Mouse (Mus musculus): ENCODE measurements around the gene Rflna. TPM values are rescaled to one million over a fixed set of nuclear protein-coding genes. Genes with fewer than 3 reads are reported as not detected.
A peak's percentile ranks its signal among the peaks of the same experiment; 100 is the strongest.

Rflna gene
- total RNA-seq, 2 experiments from 2014 or later, result 0.18 to 0.20 TPM

DNA sequence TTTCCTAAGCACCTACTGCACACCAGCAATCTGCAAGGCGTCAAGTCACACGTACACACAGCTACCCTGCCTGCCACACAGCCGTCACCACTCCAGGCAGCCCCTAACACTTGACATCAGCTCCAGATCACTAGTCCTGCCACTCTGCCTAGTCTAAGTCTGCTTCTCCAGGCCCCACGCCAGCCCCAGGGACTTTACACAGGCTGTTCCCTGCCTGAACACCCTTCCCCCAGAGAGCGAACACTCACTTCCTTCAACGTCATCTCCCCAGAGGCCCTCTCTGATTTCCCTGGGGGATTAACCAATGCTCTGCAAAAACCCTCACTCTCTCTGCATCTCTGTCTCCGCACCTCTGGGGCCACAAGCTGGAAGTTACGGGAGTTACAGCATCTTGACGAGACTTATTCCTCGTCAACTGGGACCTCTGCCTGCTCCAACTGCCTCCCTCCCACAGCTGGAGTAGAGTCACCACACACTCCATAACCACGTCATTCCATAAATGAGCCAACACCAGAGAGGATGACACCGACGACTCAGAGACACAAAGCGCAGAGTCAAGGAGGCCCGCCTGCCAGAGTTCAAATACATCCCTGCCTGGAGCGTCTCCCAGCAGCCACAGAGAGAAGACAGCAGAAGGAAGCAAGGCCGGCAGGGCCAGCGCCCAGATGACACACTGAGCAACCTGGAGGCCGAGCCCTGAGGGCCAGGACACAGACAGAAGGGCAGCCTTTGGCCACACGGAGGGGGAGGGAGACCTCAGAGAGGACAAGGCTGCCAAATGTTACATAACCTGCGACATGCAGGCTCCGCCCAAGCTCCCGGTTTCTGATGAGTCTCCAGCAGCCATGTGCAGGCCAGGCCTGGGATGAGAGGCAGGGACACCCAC lies 49.8 kb downstream of the Rflna start:
- peak; percentile 85 to 88 for DNase-seq

DNA sequence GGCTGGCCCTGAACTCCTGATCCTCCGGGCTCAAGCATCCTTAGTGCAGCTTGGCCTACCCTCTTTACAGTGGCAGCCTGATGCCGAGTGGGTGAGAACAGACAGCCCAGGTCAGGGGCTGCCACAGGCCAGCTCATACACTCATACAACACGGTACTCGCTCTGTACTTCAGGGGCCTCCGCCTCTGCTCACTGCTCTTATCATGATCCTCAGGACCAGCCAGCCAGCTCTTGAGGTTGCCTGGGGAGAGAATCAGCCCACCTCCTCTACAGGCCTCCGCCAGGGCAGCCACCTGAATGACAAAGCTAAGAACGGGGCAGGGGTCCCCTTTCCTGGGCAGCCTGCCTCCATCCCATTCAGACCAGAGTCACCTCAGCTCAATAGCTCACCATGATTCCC lies 50.6 kb downstream of the Rflna start:
- DNase-seq, result no peak

DNA sequence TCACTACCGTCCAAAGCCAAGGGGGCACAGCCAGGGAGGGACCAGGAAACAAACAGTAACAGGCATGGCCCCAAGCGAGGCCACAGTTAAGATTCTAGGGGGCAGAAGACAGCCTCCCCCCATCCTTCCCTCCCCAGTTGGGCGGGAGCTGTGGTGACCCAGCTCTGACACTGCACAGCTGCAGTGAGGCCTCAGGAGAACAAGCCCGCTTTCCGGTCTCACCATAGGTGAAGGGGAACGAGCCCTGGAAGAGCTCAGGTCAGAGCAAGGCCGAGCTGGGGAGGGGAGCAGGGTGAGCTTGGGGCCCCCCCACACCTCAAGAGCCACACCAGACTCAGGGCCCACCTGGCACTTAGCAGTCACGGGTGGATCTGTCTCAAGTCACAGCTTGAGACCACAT lies 52.9 kb downstream of the Rflna start:
- no peak for DNase-seq

DNA sequence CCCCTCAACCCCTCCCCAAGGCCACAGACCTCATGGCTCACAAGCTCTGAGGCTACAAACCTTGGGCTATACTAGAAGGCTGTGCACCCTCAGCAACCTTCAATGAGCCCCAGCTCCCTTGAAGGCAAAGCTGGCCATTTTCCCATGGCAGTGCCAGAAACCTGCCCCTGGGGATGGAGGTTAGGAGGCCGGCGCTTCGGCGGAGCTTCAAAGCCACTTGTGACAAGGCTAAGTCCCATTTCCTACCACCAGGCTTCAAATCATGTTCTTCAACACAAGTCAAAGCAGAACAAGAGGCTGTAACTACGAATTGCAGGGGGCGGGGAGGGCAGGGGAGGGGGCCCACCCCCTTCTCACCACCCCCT lies 53.3 kb downstream of the Rflna start:
- DNase-seq, result no peak

DNA sequence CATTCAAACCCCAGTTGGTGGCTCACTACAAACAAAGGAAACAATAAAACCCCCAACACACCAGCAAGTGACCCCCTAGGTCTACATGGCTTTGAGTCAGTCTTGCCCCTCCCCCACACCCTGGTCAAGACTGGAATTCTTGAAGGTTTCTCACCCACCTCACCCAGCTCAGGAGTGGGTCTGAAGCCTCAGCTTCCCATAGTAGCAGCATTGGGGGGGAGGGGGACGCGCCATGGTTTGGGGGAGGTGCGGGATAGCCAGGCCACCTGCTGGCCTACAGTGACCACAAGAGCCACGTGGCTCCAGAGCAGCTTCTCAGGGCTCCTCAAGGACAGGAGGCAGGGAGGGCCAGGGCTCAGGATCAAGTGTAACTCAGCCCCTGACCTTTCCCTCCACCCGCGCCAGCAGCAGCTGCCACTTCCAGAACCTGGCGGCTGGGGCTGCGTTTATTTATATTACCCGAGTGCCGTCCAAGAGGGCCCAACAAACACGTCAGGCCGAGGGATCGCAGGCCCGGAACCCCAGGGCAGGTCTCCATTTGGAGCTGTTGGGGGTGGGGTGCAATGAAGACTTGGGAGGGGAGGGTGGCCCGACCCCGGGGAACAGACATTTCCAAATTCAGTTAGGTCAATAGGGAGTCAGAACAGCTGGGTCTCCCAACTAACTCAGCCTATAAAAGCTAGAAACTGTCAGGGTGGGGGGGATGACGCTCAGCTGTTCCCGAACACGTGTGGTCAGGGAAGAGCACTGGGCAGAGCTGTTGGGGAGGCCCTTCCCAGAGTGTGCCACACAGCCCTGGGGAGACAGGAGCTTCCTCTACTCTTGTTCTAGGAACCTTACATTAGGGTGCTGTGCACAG lies 53.9 kb downstream of the Rflna start:
- DNase-seq, result peak; percentile 78 to 88

DNA sequence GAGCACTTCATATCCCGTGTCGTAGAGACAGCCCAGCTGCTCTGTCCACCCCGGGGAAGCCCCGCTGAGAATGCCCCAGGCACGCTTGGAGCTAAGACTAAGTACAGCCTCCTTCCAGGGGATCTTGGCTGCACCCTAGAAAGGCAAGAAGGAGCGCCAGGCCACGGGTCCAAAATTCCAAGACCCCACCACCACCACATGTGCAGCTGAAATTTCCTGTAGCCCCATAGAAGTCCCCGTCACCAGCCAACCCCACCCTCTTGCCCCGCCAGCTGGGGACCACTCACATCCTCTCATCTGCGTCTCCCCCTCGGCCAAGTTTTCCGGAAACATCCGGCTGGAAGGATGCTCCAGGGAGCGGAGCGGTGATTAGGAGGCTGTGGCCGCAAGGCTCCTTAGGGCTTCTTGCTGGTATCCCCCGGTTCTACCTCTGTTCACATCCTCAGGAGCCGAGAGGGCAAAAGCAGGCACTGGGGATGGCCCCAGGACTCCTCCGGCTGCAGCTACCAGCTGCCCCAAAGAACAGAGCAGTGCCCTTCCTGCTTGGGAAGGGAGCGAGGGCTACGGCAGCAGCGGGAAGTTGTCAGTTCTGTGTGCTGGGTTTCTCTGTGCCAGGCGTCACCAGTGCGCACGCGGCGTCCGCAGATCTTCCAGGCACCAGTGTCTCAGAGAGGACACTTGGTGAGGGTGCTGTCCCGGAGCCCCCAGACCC lies 54.7 kb downstream of the Rflna start:
- peak; percentile 71 to 78 for DNase-seq

DNA sequence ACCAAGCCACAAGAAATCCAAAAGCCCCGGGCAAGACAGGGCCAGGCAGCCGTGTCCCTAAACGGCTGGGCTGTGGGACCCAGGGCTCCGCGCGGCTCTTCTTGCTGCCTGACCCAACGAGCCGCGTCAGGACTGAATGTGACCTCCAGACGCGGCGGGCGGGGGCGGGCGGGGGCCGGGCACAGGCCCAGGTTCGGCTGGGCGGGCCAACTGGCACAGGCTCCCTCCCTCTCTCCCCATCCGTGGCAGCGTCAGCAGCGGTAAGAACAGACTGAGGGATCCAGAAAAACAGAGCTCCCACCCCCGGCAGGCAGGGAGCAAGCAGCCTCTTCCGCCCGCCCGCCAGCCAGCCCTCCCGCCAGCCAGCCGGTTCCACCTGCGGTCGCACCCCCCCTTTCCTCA lies 55.2 kb downstream of the Rflna start:
- peak; percentile 80 to 89 for DNase-seq

Other genes with a start within 250 kb of the Rflna start
- 1 to 10 TPM; 1.1 to 1.3 TPM for gene Ccdc92, start 140.8 kb upstream of the Rflna start, total RNA-seq (2021)
- gene Zfp664, start 140.5 kb upstream of the Rflna start, total RNA-seq (2021), result 10 to 100 TPM; 37.5 to 38.4 TPM
- gene Ncor2, start 176.0 kb downstream of the Rflna start, total RNA-seq (2021), result 10 to 100 TPM; 65.9 to 68.9 TPM